Mouse (Mus musculus) neutrophil, adult 5-6 weeks (primary cell): Measurements from ENCODE around the gene Atp1a4. TPM values are rescaled to one million over a fixed set of nuclear protein-coding genes. Genes with fewer than 3 reads are reported as not detected.

Source experiments
- ATAC-seq: fragments of 151-379, 151-347 bp; 2 replicates; pipeline ENCODE4 v1.8.0; 2017; ENCODE audit warnings: mild to moderate bottlenecking, moderate TSS enrichment; ENCODE audit not compliant: insufficient number of reproducible peaks, poor library complexity, low FRiP score, severe bottlenecking; ENCODE audit errors: extremely low read depth
- total RNA-seq: library from RNA; stranded (forward); fragments of 200-1000 nt; gene quantifications from 2 replicates; pipeline ENCODE4 v1.2.3, GENCODE M21; 2017

Atp1a4 gene
- not detected in 2 replicates for total RNA-seq

DNA sequence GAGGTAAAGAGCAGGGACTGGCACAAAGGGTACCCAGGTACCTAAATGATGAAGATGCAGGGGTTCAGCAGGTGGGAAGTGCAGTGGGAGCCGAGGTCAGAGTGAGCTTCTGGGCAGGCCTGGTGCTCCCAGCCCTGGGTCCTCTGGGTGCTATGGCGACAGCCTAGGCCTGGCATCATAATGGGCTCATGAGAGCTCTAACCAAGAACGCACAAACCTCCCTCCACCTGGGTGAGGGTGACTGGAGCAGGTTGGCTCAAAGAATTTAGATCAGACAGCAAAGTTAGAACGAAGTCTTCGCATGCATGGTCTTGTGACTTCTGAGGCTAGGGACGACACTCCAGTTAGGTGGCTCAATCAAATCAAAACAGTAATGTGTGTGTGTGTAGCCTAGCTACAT is at the start of gene Atp1a4:
Gene Atp1a4 (minus strand): TSS at position 101 of the 400 bp plus-strand sequence.
- no peak for ATAC-seq

DNA sequence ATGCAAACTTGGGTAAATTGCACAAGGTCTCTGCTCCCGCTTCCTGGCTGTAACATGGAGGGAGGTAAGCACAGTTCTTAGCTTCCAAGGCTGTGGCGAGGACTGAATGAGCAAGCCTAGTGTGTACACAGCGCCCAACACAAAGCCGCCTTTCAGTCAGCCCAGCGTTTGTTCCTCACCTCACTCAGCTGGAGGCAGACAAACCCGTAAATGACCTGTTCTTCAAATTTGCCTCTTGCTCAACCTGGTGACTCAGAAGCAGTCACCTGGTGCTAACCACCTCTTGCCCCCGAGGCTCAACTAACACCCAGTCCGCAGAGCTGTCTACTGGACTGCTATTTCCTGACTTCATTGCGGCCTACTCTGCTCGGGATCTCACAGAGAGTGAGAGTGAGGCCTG is 49.7 kb upstream of the Atp1a4 start:
- no peak for ATAC-seq

DNA sequence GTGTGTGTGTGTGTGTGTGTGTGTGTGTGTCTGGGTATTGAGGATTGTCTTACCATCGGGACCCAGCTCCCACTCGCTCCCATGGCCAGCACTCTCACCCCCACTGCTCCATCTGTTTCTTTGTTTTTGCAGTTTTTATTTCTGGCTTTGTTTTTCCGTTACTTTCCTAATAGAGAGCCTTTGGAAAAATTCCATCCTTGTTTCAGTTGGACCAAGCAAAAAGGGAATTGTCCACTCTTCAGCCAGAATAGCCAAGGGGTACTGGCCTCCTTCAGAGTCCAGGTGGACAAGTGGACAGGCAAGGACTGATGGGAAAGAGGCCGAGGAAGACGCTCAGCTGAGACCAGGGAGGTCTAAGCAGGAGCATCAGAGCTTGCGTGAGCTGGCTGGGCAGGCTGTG is 48.7 kb upstream of the Atp1a4 start:
- ATAC-seq, result no peak

DNA sequence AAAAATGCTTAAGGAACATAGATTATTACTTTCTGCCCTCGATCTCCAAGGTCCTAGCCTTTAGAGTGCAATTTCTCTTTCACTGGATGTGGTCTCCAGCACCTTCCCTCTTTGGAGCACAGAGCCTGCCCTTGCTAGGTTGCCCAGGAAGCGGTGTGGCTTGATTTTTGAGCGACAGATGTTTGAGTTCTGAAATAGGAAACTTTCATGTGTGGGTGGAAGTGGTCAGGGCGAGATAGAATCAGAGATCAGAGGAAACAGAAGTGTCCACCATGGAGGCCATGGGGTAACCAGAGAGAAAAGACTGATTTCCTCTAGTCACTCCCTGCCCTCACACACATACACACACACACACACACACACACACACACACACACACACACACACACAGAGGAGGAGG is 48.0 kb upstream of the Atp1a4 start:
- no peak for ATAC-seq

DNA sequence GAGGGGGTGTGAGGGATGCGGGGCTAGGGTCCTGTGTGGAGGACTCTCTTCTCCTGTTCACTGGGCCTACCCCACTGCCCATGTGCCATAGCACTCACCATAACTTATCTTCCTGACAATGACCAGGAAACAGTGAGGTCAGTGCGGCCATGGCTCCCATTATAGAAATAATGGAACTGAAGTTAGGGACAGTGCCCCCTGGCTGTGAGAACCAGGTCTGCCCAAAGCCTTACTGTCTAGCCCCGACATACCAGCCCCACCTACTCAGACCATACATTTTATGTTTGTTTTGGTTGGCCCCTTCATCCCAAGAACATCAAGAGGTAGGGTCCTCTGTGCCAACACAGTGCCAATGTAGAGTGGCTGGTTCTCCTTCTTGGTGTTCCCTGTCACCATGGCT is 47.4 kb upstream of the Atp1a4 start:
- ATAC-seq, result no peak

DNA sequence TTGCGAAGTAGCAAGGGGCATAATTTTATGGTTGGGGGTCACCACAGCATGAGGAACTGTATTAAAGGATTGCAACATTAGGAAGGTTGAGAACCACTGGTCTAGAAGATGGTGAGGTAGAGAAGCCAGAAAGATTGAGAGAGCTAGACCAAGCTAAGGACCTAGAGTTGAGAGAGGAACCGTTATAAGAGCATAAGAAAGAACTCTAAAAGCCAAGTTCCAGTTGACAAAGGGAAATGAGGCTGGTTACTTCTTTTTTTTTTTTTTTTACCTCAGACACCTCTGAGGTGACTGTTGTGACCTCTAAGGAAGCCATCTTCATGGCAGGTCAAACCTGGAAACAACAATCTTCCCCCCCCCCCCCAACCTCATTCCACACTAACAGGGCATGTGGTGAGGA is 46.9 kb upstream of the Atp1a4 start:
- no peak for ATAC-seq

DNA sequence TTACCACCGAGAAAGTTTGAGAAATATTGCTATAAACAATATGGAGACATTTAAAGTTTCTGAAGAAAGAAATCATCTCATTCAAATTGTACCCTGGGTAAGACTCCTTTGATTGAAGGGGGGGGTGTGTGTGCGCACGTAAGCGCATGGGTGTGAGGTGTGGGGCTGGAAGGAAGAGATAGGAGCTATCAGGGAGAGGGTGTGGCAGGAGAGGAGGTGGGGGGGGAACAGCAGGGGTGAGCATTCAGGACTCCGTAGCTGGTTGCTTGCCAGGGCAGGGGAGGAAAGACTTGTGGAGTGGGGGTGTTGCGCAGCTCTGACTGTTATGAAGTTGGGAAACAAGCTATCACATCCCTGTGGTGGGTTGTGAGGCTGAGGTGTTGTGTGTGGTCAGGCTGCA is 46.2 kb upstream of the Atp1a4 start:
- ATAC-seq, result no peak

DNA sequence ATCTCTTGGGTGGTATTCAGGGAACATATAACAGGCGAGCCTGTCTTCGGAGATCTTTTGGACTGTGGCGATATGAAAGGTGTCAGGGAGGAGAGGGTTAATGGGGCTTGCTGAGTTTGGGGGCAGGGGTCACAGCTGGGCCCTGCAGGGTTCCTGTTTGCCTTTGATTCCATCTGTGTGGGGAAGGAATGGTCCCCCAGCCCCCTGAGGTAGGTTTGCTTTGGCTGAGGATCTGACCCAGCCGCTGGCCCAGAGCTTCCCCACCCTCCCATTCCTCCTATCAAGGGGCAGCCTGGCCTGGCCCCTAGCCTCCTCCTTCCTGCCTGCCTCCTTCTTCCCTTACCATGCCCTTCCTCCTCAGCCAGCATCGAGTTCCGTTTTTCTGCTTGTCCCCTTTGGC is 44.6 kb upstream of the Atp1a4 start:
- no peak for ATAC-seq

DNA sequence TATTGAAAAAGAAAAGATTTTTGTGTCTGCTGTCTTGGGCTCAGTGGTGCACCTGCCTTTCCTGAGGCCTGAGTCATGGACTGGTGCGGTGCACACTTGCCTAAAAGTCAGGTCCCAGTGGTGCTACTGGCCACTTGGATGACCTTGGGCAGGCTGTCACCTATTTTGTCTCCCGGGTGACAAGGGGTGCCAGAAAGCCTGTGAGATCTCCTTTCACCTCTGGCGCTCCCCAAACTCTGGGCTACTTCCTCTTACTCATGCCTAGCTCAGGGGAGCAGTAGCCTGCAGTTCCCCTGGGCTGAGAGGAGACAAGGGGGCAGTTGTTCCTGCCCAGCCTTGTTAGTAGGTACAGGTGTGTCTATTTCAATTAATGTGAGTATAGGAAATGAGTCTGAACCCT is 44.1 kb upstream of the Atp1a4 start:
- no peak for ATAC-seq

DNA sequence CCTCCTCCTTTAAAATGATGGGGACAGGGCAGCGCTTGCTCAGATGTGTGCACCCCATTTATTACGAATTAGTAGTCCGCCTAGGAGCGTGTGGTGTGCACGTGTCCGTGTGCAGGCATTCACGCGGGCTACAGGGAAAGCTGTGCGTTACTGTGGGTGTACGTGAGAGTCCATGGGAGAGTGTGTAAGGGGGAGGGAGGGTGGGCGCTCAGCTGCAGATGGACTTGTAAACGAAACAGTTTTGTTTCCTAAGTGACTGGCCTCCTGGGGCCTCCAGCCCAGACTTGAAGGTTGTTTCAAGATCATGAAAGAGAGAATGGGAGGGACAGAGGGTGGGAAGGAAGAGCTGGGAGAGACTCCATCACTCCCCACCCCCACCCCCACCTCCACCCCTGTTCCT is 43.0 kb upstream of the Atp1a4 start:
- ATAC-seq, result no peak

DNA sequence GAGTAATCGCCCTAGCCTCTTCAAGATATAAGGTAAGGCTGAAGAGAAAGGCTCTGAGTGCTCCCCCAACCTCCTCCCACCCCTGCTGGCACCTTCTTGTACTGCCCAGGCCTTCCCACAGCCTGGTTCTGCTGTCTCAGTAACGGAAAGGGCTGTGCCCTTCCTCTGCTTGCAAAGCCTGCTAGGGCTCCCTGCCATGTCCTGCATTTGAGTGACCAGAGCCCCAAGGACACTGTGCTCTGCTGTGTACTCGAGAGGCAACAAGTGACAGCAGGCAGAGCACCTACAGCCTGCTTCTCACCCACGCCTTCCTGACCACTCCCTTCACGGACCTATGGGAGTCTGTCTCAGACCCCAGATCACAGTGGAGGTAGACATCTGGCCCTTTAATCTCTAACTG is 42.0 kb upstream of the Atp1a4 start:
- no peak for ATAC-seq

DNA sequence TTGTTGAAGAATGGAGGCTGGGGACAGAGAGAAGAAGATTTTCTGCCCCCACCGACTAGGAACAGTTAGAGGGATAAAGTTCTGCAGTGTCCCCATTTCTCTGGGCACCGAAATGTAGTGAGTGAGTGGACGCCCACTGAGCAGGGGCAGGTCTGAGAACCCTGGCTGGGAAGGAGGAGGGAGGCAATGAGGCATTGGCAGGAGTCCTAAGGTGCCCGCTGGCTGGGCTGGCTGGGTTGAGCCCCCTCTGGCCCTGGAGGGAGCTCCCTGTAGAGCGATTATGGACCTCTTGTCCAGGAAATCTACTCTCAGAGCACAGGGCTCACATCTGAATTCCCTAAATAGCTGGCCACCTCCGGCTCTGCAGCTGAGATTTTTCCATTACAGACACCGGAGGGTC is 41.3 kb upstream of the Atp1a4 start:
- ATAC-seq, result no peak

DNA sequence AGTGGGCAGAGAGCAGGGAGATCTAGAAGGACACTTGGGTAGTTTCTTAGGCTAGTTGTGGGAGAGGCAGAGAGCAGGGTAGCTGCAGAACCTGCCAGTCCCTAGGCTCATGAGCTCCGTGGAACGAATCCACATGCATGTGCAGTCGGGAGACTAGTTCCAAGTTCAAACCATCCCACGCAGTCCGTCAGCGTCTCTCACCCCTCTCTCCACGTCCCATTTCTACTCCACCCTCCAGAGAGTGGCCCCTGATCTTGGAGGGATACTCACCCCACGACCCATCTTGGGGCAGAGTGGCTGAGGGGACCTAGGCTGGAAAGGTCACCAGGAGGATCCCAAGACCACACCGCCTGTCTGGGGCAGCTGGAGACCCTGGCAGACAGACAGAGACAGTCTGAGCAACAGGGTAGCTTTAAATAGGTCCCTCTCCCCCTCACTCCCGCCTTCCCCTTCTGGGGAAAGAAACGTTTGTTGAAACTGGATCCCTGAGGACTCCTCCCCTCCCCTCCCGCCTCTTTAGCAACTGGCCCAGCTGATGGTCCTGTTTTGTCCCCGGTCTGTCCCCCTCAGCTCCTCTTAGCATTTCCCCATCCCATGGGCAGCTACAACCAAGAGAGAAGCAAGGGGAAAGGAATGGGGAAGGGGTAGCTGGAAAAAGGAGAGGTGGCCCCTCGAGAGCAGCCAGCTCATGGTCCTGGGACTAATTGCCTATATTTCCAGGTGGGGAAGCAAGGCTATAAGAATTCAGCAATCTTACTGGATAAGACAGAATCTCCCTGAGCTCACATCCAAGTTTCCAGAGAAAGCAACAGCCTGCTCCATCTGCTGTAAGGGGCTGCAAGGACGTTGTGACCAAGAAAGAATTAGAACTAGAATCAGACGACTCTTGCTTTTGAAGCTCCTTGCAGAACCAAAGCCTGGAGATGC is 39.7 kb upstream of the Atp1a4 start, which contains the start of gene Atp1a2:
Gene Atp1a2 (minus strand): TSS at position 454 of the 927 bp plus-strand sequence.
- no peak for ATAC-seq

DNA sequence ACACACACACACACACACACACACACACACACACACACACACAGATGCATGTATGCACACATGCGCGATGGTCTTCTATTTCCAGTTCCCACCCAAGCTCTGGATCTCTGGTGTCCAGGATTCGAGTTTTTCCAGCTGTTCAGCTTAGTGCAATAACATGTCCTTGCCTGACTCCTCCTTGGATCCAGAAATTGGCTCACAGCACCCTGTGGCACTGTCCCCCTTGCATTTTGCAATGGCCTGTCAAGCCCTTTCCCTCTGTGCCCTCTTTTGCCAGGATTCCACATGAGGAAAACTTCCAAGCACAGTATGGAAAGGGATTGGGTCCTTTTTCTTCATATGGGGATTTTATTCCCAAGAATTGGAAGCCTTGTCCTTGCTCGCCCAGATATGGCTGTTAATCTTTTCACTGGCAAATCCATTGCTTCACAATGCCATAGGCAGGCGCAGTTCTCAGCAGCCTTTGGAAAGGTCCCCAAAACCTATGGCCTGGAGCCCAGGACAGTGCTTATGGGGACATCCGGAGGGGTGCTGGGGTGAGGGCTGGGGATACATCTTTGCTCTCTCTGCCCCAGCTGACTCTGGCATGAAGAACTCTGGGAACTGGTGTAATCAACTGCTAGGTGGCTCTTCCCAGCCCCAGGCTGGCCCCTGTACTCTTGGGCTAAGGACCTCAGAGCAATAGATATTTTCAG is 38.7 kb upstream of the Atp1a4 start:
- ATAC-seq, result no peak

DNA sequence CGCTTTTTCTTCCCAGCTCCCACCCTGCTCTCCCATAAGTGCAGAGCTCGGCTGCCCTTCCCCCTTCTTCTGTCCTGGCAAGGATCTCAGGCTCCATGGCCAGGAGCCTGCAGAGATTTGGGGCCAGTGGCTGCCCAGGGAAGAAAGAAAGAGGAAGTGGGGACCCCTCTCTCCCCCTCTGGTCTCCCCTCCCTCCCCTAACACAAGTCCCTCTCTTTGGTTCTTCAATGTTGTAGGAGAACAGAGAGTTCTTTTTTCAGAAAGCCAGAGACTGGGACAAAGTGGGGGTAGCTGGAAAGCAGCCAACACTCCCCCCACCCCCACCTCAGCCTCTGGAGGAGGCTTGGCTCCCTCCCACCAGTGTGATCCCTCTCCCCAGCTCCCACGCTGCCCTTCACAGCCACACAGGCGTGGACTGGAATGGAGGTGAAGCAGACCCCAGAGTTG is 37.6 kb upstream of the Atp1a4 start:
- no peak for ATAC-seq

DNA sequence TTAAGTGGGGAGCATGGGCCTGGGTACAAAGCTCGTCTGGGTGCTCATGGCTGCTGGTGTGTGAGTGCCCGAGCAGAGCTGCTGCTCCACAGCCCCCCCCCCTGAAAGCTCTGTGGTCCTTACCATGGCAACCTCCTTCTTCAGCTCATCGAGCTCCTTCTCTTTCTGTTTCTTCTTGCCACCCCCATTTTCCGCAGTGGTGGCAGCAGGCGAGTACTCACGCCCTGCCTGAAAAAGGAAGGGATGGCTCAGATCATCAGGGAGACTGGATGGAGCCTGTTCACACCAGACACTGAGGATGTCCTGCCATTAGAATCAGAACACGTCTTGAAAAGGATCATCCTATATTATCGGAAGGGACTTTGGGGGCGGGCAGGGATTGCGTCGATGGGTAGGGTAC is 35.2 kb upstream of the Atp1a4 start:
- no peak for ATAC-seq

DNA sequence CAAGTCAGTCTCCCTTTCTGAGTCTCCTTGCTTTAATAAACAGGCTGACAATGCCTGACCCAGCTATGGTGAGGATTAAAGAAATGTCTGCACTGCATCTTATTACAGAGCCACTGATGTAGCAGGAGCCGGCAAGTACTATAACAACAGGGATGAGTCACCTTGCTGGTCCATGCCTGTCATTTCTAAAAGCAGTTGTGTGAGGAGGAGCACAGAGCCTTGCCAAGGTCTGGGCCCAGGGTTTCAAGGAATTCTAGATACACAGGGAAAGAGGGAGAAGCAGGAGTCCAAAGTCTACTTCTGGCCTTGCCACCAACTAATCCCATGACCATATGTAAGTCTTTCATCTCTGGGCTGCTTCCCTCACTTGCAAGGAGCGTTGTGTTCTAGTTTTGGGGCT is 34.7 kb upstream of the Atp1a4 start:
- no peak for ATAC-seq

DNA sequence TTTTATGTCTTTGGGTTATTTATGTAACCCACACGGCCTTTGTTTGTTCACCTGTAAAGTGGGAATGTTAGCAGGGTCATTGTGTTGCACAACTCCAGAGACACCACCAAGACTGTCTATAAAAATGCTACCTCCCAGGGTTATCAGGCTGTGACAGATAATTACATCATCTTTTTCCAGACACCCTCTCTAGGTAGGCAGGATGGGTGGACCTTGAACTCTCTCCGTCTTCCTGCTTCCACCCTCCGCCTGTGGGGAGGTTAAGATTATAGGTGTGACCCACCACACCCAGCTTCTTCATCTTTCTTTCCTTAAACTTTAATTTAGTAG is 31.4 kb upstream of the Atp1a4 start:
- ATAC-seq, result no peak

DNA sequence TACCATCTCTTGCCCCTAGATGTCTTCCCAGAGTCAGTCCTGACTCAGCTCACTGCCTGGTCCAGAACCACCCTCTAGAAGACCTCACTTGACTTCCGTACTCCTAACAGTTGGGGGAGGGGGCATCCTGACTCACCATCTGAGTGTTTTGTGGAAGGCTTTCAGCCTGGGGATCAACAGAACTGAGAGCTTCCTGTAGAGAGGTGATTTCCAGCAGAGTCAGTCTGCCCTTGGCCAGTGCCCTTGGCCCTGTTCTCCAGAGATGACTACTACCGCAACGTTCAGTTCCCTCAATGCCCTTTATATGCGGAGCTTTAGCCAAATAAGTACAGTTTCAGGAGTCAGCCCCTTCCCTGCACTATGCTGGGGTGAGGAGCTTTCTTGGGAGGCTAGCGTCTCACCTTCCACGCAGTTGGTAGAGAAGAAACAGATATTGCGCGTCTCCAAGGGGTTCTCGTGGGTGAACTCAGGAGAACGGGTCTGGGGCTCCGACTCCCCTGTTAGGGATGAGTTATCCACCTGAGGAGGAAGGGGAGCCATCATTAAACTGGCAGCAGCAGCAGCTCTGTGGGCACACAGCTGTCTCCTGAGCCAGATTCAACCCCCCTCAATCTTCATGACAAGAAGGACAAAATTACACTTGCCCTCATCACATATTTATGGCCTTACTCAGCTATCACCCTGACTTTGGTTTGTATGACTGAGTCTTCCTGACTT is 30.8 kb upstream of the Atp1a4 start:
- ATAC-seq, result no peak

DNA sequence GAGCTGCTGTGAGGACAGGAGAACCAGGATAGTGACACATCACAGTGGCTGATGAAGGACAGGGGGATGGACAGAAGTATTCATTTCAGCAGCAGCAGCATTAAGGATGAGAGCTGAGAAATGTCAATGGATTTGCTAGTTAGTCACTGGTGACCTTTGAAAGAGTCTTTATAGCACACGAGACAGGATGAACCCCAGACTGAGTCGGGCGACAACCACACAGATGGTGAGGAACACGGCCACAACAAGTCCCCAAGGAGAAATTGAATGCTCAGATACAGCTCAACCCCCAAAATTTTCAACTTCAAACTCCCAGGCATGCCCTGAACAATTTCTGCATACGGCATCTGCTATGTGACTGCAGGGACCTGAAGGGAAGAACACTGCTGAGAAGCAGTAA is 28.5 kb upstream of the Atp1a4 start:
- ATAC-seq, result no peak
